Mouse (Mus musculus) ZHBTc4 (cell line): ENCODE results near the gene Olfr1428.
"Not testable (repeated sequence)": the region's sequence is repeated elsewhere in the genome, so short reads cannot be mapped to it uniquely, and the experiment has no call there.

Experiments
- DNase-seq: peaks from one replicate; pipeline ENCODE4 v3.0.0-alpha.2; 2011; ENCODE audit warnings: low read depth, low spot score

Gene Olfr1428

GRCm38 (mm10) chr19:12115797-12116196 is at the start of gene Olfr1428:
TSS of gene Olfr1428 (minus strand) at chr19:12115897.
- no peak for DNase-seq

- DNase-seq = no peak
Measured at GRCm38 (mm10) chr19:12145452-12145851, 29.8 kb upstream of the Olfr1428 start.

- no peak for DNase-seq
Measured at GRCm38 (mm10) chr19:12143356-12143755, 27.7 kb upstream of the Olfr1428 start.

- DNase-seq = peak; percentile 52
Measured at GRCm38 (mm10) chr19:12134289-12134688, 18.6 kb upstream of the Olfr1428 start.

GRCm38 (mm10) chr19:12123103-12123502 is 7.4 kb upstream of the Olfr1428 start, which contains the start of gene Olfr76:
TSS of gene Olfr76 (minus strand) at chr19:12123203.
- DNase-seq = no peak

GRCm38 (mm10) chr19:12116464-12116863 is 767 bp upstream of the Olfr1428 start:
- no peak for DNase-seq

- DNase-seq = no peak
Measured at GRCm38 (mm10) chr19:12113807-12114206, 1.9 kb downstream of the Olfr1428 start.

GRCm38 (mm10) chr19:12104541-12104940 is 11.2 kb downstream of the Olfr1428 start:
- no peak for DNase-seq

- no peak for DNase-seq
Measured at GRCm38 (mm10) chr19:12103234-12103633, 12.5 kb downstream of the Olfr1428 start, which contains the start of gene Olfr1427. TSS of gene Olfr1427 (minus strand) at chr19:12103334.

- DNase-seq = no peak
Measured at GRCm38 (mm10) chr19:12091913-12092312, 23.8 kb downstream of the Olfr1428 start, which contains the start of gene Olfr1426. TSS of gene Olfr1426 (minus strand) at chr19:12092013.

- not testable (repeated sequence) for DNase-seq
Measured at GRCm38 (mm10) chr19:12077631-12078030, 38.1 kb downstream of the Olfr1428 start, which contains the start of gene Olfr1425. TSS of gene Olfr1425 (minus strand) at chr19:12077731.

- peak; percentile 90 for DNase-seq
Measured at GRCm38 (mm10) chr19:12069546-12069945, 46.2 kb downstream of the Olfr1428 start.

GRCm38 (mm10) chr19:12067806-12068205 is 47.9 kb downstream of the Olfr1428 start:
- peak; percentile 69 for DNase-seq

- DNase-seq = not testable (repeated sequence)
Measured at GRCm38 (mm10) chr19:12062582-12062981, 53.1 kb downstream of the Olfr1428 start, which contains the start of gene Olfr1424. TSS of gene Olfr1424 (minus strand) at chr19:12062682.
